Mouse (Mus musculus) stomach, postnatal 0 days (tissue): Measurements from ENCODE around the gene Fam89b. TPM values are rescaled to one million over a fixed set of nuclear protein-coding genes. Genes with fewer than 3 reads are reported as not detected.

Source experiments
- ATAC-seq: fragments of 200-750 bp; cut with Nextera tagmentation; 2 replicates; pipeline ENCODE4 v1.8.0; 2017; ENCODE audit not compliant: low FRiP score, low TSS enrichment
- DNase-seq: peaks from one replicate; pipeline ENCODE4 v3.0.0-alpha.2; 2016; ENCODE audit warnings: low spot score
- H3K27ac ChIP-seq: fragments of 300-500 bp; sonication (generic); replicated peaks from 2 replicates; pipeline ENCODE4 v1.5.1; 2014; ENCODE audit warnings: mild to moderate bottlenecking, control low read depth
- H3K27me3 ChIP-seq: fragments of 300-500 bp; sonication (generic); 2 replicates; pipeline ENCODE4 v1.6.1; 2014; ENCODE audit warnings: low read length; ENCODE audit not compliant: control insufficient read depth, insufficient read depth
- H3K36me3 ChIP-seq: fragments of 300-500 bp; sonication (generic); 2 replicates; pipeline ENCODE4 v1.6.1; 2014; ENCODE audit warnings: low read length, mixed read lengths; ENCODE audit not compliant: control insufficient read depth, insufficient read depth
- H3K4me1 ChIP-seq: fragments of 300-500 bp; sonication (generic); replicated peaks from 2 replicates; pipeline ENCODE4 v1.6.1; 2014; ENCODE audit warnings: antibody characterized with exemption; ENCODE audit not compliant: control insufficient read depth, insufficient read depth
- H3K4me2 ChIP-seq: fragments of 300-500 bp; sonication (generic); replicated peaks from 2 replicates; pipeline ENCODE4 v1.6.1; 2014; ENCODE audit warnings: low read depth, mild to moderate bottlenecking, control low read depth, moderate library complexity
- H3K4me3 ChIP-seq: fragments of 300-500 bp; sonication (generic); 2 replicates; pipeline ENCODE4 v1.5.1; 2014; ENCODE audit warnings: low read depth, low read length, control low read depth
- H3K9ac ChIP-seq: fragments of 300-500 bp; sonication (generic); 2 replicates; pipeline ENCODE4 v1.6.1; 2014; ENCODE audit warnings: mild to moderate bottlenecking, low read length, control low read depth, mixed read lengths
- H3K9me3 ChIP-seq: fragments of 300-500 bp; sonication (generic); 2 replicates; pipeline ENCODE4 v1.6.1; 2016; ENCODE audit warnings: low read length; ENCODE audit not compliant: control insufficient read depth
- CTCF ChIP-seq: IDR thresholded peaks from 2 replicates; pipeline ENCODE4 v1.5.1; 2016; ENCODE audit warnings: antibody characterized with exemption, low read depth, mild to moderate bottlenecking, moderate library complexity
- EP300 ChIP-seq: optimal IDR thresholded peaks from 2 replicates; pipeline ENCODE3; 2016; ENCODE audit warnings: antibody characterized with exemption
- WGBS: fragments of 180-500 bp; shearing (Covaris S2); extraction: QIAGEN DNeasy Blood & Tissue Kit; methylation state at CpG from one replicate; pipeline ENCODE4 v1.1.7; 2014; 5-methylcytosine and 5-hydroxymethylcytosine counted together
- polyA plus RNA-seq: library from polyadenylated mRNA; unstranded; fragments of >200 nt; fragmentation: Nextera tagmentation; extraction: Ambion mirVana; gene quantifications from 2 replicates; pipeline ENCODE4 v1.2.1, GENCODE M21; 2015

The Fam89b gene
- polyA plus RNA-seq, 1 experiment from 2014 or later, result 51.9 TPM

DNA sequence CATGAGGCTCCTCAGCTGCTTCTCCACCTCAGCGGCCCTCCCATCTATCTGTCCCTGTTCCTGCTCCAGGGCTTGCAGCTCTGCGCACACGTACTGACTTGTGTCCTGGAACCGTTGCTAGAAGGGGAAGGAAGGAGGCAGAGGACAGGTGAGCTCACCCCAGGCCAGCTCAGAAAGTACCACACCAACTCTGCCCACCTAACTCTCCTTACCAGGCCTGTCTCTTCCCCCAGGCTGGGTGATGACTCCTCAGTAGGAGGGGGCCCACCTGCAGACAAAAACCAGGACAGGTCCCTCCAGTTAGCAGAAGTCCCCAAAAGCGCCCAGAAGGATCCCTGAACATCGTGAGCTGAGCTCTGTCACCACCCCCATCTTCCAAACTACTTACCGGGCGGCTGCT lies 18.9 kb downstream of the Fam89b start:
- DNase-seq (no peak), ATAC-seq (no peak)
- Histone ChIP-seq H3K4me3 (no peak overlapping the region), H3K27me3 (no peaks in the 10 kb centered on the region), H3K27ac (no peak overlapping the region), H3K4me2 (no peak overlapping the region), H3K36me3 (peaks cover 15% of the 10 kb centered on the region), H3K9ac (no peak overlapping the region), H3K9me3 (no peaks in the 10 kb centered on the region), H3K4me1 (peaks cover 9% of the 10 kb centered on the region)
- 85% methylated on average over 8 of the region's 8 CpGs for WGBS
- TF ChIP-seq EP300 (no peak), CTCF (no peak)

GRCm38 (mm10) chr19:5710068-5710467 lies 19.4 kb downstream of the Fam89b start:
- Histone ChIP-seq H3K4me3 (no peak overlapping the region), H3K27me3 (no peaks in the 10 kb centered on the region), H3K4me1 (peaks cover 9% of the 10 kb centered on the region), H3K9me3 (no peaks in the 10 kb centered on the region), H3K36me3 (peaks cover 15% of the 10 kb centered on the region), H3K4me2 (no peak overlapping the region), H3K9ac (no peak overlapping the region), H3K27ac (no peak overlapping the region)
- no peak for TF ChIP-seq EP300
- no peak for TF ChIP-seq CTCF
- ATAC-seq (no peak), DNase-seq (no peak)
- 94% methylated on average over 6 of the region's 6 CpGs for WGBS

- Histone ChIP-seq H3K27me3 (no peaks in the 10 kb centered on the region), H3K27ac (peak overlapping the region; percentile 94), H3K9ac (peak overlapping the region; percentile 47), H3K36me3 (peaks cover 27% of the 10 kb centered on the region), H3K4me3 (no peak overlapping the region), H3K9me3 (no peaks in the 10 kb centered on the region), H3K4me2 (peak overlapping the region; percentile 35), H3K4me1 (peaks cover 11% of the 10 kb centered on the region)
- 16% methylated on average over 10 of the region's 10 CpGs for WGBS
- ATAC-seq, result peak; percentile 81
- peak; percentile 68 for DNase-seq
- TF ChIP-seq CTCF (0 out of 2 replicates have a peak, but pooled peaks have one; percentile 27), EP300 (no peak)
Observed at GRCm38 (mm10) chr19:5704801-5705571, 24.5 kb downstream of the Fam89b start.

- peak; percentile 68 for DNase-seq
- WGBS, result 57% methylated on average over 17 of the region's 17 CpGs
- ATAC-seq, result peak; percentile 40
- TF ChIP-seq EP300 (no peak), CTCF (no peak)
- H3K9me3 ChIP-seq, result no peaks in the 10 kb centered on the region
- H3K4me3 ChIP-seq, result no peak within 1 kb of the TSS
- H3K27ac ChIP-seq, result peak within 1 kb of the TSS; percentile 94
- peaks cover 11% of the 10 kb centered on the region for H3K4me1 ChIP-seq
- no peaks in the 10 kb centered on the region for H3K27me3 ChIP-seq
- peak within 1 kb of the TSS; percentile 35 for H3K4me2 ChIP-seq
- H3K9ac ChIP-seq, result peak within 1 kb of the TSS; percentile 47
- H3K36me3 ChIP-seq, result peaks cover 29% of the 10 kb centered on the region
Observed at GRCm38 (mm10) chr19:5704163-5704800, 25.2 kb downstream of the Fam89b start, which contains the start of gene Kcnk7. Kcnk7 (plus strand) TSS chr19:5704367.

- Histone ChIP-seq H3K27me3 (no peaks in the 10 kb centered on the region), H3K4me2 (no peak overlapping the region), H3K27ac (no peak overlapping the region), H3K4me1 (no peaks in the 10 kb centered on the region; the same call in 1 of the 2 replicates), H3K9me3 (no peaks in the 10 kb centered on the region), H3K4me3 (no peak overlapping the region), H3K36me3 (peaks cover 55% of the 10 kb centered on the region), H3K9ac (no peak overlapping the region)
- peak; percentile 54 for DNase-seq
- TF ChIP-seq CTCF (no peak), EP300 (no peak)
- ATAC-seq, result no peak
- WGBS, result 45% methylated on average over 41 of the region's 41 CpGs
Observed at GRCm38 (mm10) chr19:5695849-5696462, 33.5 kb downstream of the Fam89b start.
